Mouse (Mus musculus): ENCODE results near the gene Ifitm10. TPM values are rescaled to one million over a fixed set of nuclear protein-coding genes. Genes with fewer than 3 reads are reported as not detected.

The Ifitm10 gene
- total RNA-seq, 2 experiments from 2014 or later, result 2.0 TPM

DNA sequence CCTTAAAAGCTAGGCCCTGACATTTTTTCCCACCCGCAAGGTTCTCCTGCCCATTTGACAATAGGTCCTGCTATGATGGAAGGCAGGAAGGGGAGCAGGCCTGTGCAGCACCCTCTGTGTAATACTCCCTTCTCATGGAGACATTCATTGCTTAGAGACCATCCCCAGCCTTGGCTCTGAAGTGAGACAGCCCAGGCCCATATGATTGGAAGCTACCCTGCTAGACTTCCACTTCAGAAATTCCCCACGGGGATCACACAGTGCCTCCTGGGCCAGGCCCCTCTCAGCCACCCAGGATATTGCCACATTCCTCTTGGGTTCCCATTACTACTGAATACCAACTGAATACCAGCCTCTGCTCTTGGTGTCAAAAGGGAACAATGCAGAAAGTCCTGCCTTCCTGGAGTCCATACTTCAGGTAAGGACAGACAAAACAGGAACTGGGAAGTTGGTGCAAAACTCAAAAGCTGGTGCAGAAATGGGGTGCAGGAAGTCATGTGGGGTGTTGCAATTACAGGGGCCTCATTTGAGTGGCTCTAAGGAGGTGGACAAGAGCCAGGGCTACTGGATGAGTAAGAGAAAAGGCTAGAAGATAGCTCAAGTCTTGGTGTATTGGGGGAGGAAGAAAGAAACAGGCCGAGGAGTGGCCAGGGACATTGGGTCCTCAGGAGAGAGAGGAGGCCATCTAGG lies 16.6 kb upstream of the Ifitm10 start:
- DNase-seq, result no peak

DNA sequence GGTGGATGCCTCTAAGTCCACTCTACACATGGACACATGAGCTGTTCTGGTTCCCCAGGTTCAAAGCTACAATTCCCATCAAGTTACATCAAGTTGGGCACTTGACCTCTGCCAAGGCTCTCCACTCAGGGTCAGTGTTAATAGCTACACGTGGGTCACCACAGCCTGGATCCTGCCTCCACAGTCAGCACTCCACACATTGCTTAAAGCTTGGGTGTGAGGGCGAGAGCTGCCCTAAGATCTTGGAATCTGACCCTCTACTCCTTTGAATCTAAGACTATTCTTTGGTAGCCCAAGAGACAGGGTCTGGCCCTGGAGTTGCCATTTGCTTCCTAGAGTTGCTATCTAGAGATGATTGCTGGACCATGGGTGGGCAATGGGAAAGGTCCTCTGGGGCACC lies 15.2 kb upstream of the Ifitm10 start:
- DNase-seq, result no peak

DNA sequence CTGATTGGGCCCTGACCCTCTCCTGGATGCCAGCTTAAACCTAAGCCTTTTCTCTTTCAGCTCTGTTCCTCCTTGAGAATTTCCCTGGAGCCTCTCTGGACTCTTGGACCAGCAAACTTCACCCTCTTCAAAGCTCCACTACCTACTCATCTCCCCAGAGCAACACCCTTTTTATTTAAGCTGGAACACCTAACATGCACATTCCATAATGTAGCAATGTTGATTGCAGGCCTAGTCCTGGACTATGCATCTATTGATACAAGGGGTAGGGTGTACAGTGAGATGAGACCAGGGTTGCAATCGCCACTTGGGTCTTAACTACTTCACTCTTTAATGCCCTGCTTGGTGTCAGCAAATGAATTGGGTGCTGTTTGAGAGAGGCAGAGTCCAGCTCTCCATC lies 14.6 kb upstream of the Ifitm10 start:
- DNase-seq, result no peak

DNA sequence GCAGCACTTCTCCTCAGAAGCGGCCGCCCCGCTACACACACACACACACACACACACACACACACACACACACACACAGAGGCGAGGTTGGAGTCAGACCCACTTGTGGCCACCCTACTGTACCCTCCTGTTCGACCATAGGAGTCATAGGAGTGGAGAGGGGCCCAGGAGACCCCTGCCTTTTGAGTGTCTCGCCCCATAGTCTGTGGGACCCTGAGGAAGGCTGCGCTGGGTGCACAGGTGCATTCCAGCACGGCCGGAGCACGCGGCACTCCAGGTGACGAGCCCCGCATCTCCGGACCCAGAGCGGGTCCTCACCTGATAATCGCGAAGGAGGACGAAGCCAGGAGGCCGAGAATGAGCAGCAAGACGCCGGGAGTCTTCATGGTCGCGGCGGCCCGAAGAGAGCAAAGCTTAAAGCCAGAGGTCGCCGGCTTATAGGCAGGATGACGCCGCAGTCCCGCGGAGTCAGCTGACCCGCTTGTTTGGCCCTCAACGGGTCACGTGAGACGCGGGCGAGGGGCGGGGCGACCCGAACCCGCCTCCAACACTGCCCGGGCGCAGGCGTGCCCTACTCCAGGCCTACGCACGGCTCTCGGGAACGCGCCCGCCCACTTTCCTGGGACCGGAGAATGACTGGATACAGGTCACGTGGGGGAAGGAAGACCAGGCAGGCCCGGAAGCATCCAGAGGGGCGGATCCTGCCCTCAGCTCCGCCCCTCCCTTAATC lies 14.0 kb upstream of the Ifitm10 start, which contains the start of gene Ctsd:
Gene Ctsd, minus strand, starts transcription at position 620 of the 730 bp plus-strand sequence.
- DNase-seq, result peak; percentile 98

DNA sequence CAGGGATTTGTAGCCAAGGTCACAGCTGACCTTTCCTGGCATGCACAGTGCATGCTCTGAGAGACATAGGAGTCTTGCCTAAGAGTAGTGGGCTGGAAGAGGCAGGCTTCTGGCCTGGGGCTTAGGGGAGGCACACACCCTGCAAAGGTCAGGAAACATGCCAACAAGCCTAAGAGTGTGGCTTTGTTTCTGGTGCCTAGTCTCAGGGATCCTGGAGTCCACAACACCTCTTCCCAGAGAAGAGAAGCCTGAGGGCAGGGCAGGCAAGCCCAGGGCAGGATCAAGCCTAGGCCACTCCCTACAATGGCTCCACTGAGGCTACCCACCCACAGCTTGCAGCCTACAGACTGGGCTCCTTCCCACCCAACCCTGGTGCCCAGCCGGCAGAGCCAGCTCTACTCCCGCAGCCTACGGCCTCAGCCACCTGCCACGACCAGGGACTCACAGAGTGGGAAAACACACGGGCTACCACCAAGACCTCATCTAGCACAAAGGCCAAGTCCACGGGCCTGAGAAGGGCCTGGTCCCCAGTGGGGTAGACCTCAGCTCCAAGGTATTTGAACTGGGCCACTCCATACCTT lies 13.2 kb upstream of the Ifitm10 start:
- DNase-seq, result no peak

DNA sequence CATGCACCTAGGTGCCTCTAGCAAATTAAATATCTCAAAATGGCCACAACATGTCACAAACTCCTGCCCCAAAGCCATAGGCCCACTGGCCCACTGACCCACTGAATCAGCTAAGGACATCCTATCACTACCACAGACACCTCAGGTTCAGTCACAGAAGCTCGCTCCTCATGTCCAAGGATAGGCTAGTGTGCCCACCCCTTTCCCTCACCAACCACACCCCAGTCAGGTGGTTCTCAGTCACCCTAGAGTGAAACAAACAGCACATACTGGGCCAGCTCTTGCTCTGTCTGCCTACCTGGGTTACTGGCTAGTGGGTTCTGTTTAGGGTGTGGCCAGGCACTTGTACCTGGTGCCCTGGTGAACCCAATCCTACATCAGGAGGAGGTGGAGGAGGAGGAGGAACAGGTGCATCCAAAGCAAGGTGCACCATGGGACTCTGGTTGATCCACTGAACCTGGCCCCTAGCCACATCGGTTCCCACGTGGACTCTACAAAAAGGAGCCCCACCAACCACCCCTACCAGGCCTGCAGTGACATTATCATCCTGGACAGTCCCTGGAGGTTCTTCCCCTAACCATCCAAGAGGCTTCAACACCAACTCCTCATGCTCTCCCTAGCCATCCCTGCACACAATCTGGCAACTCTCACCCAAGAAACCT lies 12.3 kb upstream of the Ifitm10 start:
- DNase-seq, result no peak

DNA sequence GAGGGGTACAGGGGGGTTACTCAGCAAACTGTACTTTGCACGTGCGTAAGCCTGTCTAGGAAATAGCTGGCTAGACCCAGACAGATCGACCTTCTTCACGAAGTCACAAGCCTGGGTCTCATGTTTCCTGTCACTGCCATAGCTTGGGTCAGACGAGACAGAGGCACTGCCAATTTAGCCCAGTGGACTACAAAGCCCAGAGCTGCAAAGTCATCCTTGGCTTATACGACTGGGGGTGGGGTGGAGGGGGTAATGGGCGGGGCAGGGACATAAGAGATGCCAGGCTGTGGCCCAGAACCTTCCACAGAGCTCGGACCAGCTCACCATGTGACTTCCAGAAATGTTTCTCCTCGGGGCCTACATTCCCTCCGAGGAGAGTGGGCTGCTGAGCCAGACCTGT lies 10.8 kb upstream of the Ifitm10 start:
- no peak for DNase-seq

DNA sequence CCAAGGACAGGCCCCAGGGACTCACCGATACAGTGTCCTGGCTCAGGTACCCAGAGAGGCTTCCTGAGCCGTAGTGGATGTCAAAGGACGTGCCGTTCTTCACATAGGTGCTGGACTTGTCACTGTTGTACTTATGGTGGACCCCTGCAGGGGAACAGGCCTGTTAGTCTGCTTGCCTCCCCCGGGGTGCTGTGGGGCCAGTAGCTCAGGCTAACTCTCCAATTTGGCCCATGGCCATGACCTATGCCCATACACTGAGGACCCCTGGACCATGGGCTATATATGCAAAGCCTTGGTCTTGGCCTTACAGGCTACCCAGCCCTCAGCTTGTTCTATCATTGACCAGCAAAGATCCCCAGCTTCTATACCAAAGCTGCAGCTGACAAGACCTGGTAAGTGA lies 9.0 kb upstream of the Ifitm10 start, which contains the start of gene Gm49369:
Gene Gm49369, minus strand, starts transcription at position 101 of the 400 bp plus-strand sequence.
- DNase-seq, result no peak

DNA sequence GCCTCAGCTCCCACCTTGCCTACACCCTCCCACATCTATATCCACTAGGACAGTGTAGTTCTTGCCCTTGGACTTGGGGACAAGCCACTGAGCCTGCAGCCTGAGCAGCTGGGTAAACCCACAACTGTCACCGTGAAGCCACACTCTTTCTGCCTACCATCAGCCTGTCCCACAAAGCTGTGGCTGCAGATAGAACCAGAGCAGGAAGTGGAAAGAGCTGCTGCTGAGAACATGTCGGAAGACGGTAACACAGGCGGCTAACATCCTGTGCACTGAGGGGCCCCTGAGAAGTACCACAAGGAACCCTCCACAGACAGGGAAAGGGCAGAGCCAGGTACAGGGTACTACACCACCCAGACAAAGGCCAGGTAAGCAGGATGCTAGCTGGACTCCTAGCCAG lies 7.6 kb upstream of the Ifitm10 start:
- no peak for DNase-seq

DNA sequence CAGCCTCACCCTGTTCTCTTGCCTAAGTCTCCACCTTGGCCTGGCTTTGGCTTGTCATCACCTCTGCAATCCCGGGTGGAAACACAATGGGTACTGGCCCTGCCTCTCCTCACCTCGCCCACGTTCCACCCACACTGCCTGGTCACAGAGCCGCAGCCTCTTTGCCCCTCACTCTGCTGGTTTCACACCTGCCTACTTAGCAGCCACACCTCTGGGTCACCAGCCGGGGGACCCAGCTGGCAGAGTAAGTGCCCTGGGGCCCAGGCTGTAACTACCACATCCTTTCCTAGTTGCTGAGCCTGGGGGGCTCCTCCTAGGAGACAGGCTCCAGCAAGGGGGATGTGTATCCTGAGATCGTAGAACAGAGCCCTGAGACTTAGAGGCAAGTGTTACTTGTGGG lies 5.6 kb upstream of the Ifitm10 start:
- no peak for DNase-seq

DNA sequence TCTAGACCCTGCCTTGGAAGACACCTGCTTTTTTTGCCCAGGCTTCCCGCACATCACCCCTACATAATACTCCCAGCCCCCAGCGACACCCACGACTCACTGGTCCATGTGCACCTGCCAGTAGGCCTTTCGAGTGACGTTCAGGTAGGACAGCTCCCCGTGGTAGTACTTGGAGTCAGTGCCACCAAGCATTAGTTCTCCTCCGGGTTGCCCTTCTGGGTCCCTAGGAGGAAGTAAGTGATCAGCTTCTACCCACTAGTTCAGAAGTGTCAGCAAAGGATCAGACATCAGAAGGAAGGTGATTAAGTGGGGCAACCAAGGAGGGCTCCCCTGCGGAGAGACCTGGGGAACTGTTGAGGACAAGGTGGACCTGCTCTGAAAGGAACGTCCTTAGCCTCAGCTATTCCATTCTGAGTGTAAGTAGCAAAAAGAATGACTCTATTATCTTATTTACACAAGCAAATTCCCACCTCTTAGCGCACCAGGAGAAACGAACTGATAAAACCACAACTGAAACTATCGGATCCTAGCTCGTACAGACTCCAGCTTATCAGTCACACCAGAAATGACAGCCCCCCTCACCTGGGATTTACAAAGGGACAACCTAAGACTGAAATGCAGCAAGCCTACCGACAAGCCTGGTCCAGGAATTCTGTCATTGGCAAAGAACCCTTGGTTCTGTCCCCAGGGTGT lies 3.8 kb upstream of the Ifitm10 start:
- no peak for DNase-seq

DNA sequence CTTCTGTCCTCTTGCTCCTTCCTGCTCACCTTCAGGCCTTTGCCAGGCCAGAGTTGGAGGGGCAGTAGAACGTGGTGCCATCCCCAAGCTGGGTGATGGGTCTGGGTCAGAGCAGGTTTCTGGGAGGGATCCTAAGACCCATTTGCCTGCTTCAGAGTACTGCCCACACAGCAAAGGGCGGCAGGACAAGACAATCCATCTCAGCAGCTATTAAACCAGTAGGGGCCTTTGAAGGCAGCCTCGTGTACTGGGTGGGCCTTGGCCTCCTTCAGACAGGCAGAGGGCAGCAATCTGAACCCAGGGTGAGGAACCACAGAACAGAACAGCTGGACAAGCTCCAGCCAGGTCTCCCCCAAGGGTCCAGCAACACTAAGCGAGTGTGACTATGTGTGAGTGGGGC lies 2.5 kb upstream of the Ifitm10 start:
- DNase-seq, result no peak

DNA sequence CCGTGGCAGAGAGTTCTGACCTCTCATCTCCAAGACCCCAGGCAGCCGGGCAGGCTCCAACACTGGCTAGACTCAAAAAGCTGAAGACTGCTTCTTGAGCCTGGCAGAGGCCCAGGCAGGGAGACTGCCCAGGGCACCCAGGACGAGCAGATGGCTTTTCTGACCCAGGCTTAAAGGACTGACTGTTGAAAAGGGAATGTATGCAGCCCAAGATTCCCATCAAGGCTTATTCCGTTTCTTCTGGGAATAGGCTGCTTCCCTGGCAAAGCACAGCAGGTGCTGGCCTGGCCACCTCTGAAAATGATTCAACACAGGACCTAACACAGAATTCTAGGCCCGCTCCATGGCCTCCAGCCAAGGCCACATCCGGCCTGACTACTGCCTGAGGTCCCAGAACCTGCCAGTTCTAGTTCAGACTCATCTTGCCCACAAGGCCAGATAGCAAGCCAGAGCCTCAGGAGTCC lies 1.7 kb upstream of the Ifitm10 start:
- DNase-seq, result peak; percentile 36

DNA sequence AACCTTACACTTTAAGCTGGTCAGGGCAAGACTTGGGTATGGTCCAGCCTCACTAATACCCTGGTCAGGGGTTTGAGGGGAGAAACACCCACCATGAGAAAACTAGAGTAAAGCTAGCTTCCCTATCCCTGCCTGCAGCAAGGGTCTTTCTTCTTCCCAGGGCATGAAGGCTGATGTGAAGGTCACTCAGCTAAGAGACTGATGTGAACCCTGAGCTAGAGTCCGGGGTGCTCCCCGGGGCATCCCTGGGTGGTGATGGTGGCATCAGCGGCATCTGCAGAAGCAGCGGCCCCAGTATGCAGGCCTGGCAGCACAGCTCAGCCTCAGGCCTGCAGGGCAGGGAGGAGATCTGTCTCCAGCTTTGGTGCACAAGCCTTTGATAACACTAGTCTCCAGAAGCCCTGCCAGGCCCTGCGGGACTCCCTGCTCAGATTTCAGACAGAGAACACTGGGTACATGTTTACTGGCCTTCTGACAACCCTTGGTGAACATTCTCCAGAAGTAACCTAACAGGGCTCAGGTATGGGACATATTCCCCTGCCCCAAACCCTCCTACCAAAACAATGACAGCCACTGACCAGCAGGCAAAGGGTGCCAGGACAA lies 961 bp upstream of the Ifitm10 start:
- DNase-seq, result no peak

DNA sequence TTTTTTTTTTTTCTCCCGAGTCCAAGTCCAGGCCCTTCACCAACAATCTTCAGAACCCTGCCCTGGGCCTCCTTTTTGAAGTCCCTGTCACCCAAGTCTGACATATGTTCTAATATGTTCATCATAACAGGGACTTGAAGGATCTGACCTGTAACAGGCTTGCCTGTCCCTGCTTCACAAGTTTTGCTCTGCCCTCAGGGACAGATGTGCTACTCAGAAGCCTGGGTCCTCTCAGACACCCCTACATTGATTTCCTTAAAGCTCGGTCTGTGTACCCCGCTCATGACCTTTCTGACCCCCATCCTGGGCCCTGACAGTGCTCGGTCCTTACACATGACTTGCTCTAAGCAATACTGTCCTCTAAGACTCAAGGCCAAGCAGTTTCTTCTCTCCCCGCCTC lies 514 bp downstream of the Ifitm10 start:
- no peak for DNase-seq

DNA sequence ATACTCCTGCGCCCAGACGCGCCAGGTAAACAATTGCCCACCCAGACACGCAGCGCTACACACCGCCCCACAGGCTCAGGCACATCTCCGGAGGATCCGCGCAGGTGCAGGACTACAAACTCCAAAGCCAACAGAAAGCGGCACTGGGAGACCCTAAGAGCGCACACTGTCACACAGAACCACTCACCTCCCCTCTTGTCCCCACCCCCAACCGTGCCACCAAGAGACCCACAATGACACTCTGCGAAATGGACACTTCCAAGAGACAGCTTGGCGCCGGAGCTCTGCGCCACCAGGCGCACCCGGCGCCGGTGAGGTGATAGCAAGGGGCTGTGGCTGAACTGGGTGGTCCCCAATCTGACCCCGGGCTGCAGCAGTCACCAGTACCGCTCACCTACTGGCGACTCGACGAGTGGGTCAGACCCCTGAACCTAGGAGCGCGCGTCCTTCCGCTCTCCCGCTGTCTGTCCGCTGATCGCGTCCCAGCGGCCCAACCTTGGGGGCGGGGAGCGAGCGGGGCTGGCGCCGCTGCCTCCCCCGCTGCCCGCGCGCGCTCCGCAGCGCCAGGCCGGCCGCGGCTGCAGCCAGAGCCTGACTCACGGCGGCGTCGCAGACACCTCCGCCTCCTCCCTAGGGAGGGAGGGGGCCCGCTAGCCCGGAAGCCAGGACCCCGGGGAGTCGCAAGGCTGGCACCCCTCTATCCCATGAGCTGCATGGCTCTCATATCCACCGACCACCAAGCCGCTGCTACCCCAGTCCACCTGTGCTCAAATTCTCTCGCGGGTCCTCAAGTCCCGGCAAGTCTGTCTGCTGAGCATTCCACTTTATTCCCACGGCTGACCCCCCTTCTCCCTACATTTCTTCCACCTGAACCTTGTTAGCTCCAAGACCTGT lies 1.5 kb downstream of the Ifitm10 start:
- DNase-seq, result peak; percentile 34

DNA sequence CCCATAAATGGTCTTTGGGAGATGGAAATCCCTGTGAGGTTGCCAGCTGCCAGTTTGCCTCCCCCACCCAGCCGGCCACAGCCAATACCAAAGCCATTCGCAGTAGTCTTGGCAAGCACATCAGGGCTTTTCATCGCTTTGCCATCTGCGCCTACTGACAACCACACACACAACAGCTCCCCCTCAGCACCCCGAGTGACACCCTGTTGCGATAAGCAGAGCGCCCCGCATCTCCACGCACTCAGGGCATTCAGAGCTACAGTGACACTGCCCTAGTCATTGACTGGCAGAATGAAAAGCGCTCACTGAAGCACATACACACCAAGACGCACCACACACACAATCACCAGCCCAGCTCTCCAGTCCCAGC lies 2.2 kb downstream of the Ifitm10 start:
- DNase-seq, result no peak

DNA sequence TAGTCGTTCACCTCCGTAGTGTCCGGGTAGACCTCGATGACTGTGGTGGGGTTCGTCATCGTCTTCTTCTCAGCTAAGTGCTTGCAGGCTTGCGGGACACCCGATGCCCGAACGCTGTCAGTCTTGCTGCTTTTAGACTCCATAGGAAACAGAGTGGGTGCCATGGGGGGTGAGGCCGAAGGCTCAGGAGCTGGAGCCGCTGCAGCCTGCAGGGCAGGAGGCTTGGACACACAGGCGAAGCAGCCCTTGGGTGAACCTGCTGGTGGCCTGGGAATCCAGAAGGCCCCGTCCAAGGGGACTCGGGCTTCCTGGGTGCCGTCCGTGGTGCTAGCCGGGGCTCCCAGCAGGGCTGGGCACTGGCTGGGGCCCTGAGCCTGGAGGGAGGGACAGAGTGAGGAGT lies 2.6 kb downstream of the Ifitm10 start:
- DNase-seq, result no peak

DNA sequence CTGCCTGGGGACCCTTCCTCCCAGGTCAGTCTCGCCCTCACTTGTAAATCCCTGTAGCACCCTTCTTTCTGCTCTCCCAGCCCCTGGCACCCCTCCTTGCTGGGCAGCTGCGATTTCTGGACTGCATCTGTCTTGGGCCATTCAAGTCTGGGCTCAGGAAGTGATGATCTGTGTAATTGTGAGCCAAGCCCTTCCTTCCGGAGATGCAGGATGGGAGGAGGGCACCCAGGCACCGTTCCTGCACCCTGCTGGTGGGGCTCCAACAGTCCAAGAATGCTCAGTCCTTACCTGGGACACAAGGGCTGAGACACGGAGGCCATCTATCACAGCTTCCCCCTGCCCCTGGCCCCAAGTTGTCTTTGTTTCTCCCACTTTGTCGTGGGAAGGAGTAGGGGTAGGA lies 3.7 kb downstream of the Ifitm10 start:
- no peak for DNase-seq

DNA sequence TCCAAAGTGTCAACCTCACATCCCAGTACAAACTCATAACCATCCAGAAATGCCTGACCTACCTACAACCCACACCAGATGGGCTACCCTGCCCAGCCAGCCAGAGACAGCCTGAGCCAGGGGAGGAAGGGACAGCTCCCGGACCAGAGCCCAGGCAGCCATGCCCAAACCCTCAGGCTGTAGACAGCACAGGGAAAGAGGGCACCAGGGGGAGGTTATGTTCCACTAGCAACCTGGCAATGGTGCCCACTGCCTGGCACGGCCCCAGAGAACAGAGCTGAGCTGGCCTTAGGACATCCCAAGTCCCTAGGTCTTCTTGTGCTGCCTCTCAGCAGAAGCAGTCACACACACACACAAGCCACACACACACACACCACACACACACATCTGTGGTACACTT lies 4.7 kb downstream of the Ifitm10 start:
- no peak for DNase-seq

DNA sequence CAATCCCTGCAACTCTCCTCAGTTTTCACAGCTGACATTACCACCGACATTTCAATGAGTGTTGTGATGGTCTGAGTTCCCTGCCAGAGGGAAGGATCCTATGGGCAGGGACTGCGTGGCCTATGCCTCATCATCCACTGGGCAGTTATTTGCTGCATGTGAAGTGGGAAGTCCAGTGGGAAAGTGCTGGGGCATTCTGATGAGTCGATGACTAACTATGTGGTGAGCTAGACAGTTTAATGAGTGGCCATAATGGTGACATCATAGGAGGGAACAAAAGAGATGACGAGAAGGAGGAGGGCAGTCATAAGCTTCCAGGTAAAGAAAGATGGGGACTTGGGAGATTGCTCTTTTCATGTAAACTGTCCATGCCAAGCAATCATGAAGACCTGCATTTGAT lies 10.4 kb downstream of the Ifitm10 start:
- no peak for DNase-seq
